Mouse (Mus musculus): ENCODE results near the gene Rnf220. TPM values are rescaled to one million over a fixed set of nuclear protein-coding genes. Genes with fewer than 3 reads are reported as not detected.

Gene Rnf220
- polyA plus RNA-seq, 1 experiment from 2014 or later = 77.8 TPM

DNA sequence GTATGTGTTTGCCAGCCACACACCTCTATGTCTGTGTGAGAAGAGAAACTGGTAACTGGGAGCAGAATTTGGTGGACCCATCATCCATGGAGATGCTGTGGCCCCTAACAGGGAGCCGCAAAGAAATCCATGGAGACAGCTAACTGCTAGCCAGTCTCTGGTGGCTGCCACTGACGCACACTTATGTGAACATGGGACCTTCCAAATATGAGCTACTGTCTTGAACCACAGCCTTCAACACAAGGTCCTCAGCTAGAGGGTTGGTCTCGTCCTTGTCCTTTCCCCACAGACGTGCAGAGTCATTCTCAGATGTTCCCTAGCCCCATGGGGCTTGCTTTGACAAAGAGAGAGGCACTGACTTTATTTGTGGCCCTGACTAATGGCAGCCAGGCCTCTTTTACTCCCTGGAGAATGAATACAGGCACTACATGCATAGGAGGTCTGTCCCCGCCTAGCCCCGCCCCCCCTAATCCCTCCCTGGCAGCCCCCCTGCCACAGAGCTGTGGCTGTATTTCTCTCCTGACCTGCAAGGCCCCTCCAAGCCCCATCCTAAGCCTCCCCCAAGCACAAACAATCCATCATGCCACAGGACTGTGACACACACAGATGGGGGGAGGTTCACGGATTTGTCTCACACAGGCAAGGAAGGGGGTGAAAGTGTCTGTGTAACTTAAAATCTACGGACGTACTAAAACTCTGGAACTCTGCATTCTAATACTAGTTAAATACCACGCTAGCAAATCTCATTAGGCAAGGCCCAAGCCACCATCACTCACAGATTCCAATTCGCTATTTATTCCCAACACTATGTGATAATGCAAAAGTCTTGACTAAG lies 16.0 kb downstream of the Rnf220 start:
- Histone ChIP-seq H3K27ac (no peak overlapping the region), H3K4me3 (ENCODE audit: inconsistent target) (no peak overlapping the region), H3K79me2 (ENCODE audit: inconsistent target) (no peaks in the 10 kb centered on the region), H3K36me3 (ENCODE audit: inconsistent target) (no peaks in the 10 kb centered on the region)
- WGBS (ENCODE audit: missing documents) = 69% methylated on average over 11 of the region's 11 CpGs

DNA sequence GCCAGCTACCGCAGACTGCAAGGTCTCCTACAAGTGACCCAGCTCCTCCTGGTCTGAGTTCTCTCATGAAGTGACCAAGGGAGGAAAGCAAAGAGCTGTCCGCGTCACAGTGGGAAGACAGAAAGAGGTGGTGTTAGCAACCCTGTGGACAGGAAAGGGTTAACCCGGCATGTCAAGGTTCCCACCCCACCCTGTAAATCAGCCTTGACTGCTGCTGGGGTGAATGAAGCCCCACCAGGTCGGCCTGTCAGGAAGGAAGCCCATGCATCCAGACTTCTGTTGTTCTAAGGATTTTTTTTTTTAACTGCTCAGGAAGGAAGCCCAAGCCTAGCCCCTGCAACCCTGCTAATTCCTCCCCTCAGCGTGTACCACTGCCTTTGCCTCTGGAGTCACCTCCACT lies 16.9 kb downstream of the Rnf220 start:
- 30% methylated on average over 5 of the region's 6 CpGs for WGBS (ENCODE audit: missing documents)
- Histone ChIP-seq H3K4me3 (ENCODE audit: inconsistent target) (no peak overlapping the region), H3K36me3 (ENCODE audit: inconsistent target) (no peaks in the 10 kb centered on the region), H3K27ac (no peak overlapping the region), H3K79me2 (ENCODE audit: inconsistent target) (no peaks in the 10 kb centered on the region)

DNA sequence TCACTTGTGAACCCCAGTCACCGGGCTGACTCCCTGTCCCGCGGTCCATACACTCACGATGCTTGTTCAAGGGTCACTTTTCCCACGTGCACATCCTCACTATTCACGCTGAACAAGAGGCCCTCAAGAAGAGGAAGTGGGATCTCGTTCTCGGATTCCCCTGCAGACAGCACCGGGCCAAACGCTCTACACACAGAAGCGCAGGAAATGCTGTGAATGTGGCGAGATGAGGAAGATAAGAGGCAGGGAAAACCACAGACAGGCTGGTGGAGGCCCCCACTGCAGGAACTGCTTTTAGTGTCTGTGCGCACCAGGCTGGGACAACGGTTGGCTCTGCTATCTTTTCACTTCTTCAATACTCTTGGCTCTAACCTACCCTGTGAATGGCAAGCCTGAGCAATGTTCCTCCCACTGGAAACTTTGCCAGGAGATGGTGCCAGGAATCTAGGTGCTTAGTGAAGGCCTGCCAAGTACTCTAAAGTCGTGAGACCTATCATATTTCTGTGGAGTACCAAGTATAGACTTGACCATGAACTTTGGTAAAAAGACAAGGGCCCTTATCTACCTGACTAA lies 18.7 kb downstream of the Rnf220 start:
- H3K27ac ChIP-seq = no peak overlapping the region
- H3K4me3 ChIP-seq (ENCODE audit: inconsistent target) = no peak overlapping the region
- WGBS (ENCODE audit: missing documents) = 2% methylated on average over 15 of the region's 15 CpGs
- H3K36me3 ChIP-seq (ENCODE audit: inconsistent target) = no peaks in the 10 kb centered on the region
- H3K79me2 ChIP-seq (ENCODE audit: inconsistent target) = no peaks in the 10 kb centered on the region

DNA sequence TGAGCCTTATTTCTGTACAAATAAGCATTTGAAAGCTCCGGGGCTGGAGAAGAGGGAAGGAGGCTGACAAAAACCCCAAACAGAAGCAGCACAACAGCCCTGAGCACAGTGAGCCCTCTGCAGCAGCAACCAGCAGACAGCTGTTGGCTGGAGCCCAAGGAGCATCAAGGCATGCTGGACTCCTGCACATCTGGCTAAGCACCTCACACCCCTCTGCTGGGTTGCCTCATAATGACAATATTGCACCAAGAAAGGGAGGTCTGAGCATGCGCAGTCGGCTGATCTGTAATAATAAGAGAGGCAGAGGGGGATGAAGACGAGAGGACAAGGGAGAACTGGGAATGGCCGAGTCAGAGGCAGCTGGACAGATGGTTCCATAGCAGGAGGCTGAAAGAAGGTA lies 19.5 kb downstream of the Rnf220 start:
- Histone ChIP-seq H3K27ac (no peak overlapping the region), H3K36me3 (ENCODE audit: inconsistent target) (no peaks in the 10 kb centered on the region), H3K4me3 (ENCODE audit: inconsistent target) (no peak overlapping the region), H3K79me2 (ENCODE audit: inconsistent target) (no peaks in the 10 kb centered on the region)
- 17% methylated on average over 5 of the region's 5 CpGs for WGBS (ENCODE audit: missing documents)

DNA sequence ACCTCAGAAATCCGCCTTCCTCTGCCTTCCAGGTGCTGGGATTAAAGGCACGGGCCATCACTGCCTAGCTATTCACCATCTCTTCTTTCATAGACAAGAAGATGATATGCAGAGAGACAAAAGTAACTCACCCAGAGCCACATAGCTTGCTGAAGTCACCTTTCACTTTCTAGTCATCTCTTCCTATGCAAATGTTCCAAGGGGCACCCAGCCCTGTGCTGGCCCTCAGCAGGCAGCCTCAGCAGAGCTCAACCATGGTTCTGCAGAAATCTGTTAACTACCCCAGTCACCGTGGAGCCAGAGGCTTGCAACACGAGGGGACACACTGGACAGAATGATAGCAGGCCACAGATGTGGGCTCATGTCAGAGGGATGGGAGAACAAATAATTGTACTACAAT lies 20.1 kb downstream of the Rnf220 start:
- Histone ChIP-seq H3K36me3 (ENCODE audit: inconsistent target) (no peaks in the 10 kb centered on the region), H3K79me2 (ENCODE audit: inconsistent target) (no peaks in the 10 kb centered on the region), H3K27ac (no peak overlapping the region), H3K4me3 (ENCODE audit: inconsistent target) (no peak overlapping the region)
- 55% methylated on average over 4 of the region's 4 CpGs for WGBS (ENCODE audit: missing documents)

DNA sequence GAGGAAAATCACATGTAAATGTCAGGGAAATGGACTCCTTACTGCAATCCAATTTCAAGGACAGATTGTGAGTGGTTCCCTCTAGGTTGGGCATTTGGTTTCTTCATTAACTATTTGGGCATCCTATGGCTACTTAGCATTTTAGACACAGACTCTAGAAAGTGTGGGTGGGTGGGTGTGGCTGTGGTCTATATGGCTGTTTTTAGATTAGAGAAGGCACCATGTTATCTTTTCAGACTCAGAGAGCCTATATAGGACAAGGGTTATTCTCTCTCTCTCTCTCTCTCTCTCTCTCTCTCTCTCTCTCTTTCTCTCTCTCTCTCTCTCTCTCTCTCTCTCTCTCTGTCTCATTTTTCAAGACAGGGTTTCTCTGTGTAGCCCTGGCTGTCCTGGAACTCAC lies 20.5 kb downstream of the Rnf220 start:
- no peak overlapping the region for H3K4me3 ChIP-seq (ENCODE audit: inconsistent target)
- H3K27ac ChIP-seq = no peak overlapping the region
- no peaks in the 10 kb centered on the region for H3K36me3 ChIP-seq (ENCODE audit: inconsistent target)
- no peaks in the 10 kb centered on the region for H3K79me2 ChIP-seq (ENCODE audit: inconsistent target)

DNA sequence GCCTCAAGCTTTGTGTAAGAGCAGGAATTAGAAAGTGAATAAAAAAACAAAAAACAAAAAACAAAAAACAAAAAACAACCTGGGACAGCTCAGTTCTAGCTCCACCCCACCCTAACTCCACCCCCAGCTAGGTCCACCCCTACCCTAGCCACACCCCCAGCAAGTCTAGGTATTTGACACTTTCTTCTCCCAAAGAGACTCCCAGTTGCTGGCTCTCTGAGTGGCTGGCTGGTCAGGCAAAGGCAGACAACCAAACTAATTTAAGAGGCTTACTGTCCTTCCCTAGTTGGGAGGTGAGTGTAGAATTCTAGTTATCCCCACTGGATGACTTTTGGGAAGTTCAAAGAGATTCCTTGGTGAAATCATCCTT lies 22.9 kb downstream of the Rnf220 start:
- H3K36me3 ChIP-seq (ENCODE audit: inconsistent target) = no peaks in the 10 kb centered on the region
- H3K27ac ChIP-seq = no peak overlapping the region
- no peaks in the 10 kb centered on the region for H3K79me2 ChIP-seq (ENCODE audit: inconsistent target)
- H3K4me3 ChIP-seq (ENCODE audit: inconsistent target) = no peak overlapping the region

DNA sequence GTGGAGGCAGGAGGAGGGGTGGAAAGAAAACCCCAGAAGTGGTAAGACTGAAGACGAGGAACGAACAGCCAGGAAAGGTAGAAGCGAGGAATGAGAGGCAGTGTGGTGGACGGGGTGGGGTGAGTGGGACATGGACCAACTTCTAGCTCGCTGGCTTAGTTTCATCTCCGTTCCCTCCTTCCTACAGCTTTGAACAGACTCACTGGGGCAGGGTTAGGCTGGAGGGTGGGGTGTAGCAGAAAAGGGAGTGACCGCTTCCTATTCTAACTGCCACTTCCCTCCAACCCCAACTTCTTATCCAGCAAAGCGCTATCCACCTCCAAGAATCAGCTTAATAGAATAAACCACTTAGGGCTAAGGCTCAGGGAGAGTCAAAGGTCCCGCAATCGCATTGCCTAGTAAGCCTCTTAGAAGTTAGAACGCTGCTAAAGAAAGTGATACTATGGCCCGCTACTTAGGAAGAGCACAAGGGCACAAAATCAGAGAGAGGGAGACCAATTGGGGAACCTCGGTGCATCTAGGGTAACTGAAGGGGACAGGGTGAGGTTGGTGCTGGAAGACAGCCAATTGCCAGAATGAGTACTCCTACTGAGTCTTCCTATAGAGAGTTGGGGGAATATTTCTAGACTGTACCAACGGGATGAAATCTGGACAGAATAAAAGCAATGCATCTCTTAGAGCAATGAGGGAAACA lies 23.4 kb downstream of the Rnf220 start:
- Histone ChIP-seq H3K36me3 (ENCODE audit: inconsistent target) (no peaks in the 10 kb centered on the region), H3K27ac (no peak overlapping the region), H3K4me3 (ENCODE audit: inconsistent target) (peak overlapping the region; percentile 7; the same call in 1 of the 2 replicates), H3K79me2 (ENCODE audit: inconsistent target) (no peaks in the 10 kb centered on the region)
- WGBS (ENCODE audit: missing documents) = 4% methylated on average over 14 of the region's 14 CpGs

DNA sequence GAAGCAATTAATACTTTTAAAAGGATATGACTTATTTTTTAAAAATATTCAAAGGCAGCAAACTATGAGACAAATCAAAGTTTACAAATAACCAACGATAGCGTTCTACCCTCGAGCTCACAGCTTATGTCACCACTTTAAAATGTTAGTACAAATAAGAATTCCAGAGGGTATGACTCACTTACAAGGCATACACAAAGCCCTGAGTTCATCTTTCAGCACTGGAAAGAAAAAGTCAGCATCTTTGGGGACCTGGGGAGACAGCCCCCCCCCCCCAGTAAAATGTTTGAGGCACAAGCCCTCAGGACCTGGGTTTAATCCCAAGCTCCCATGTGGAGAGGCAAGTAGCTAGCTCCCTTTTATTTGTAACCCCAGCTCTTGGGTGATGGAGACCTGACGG lies 27.4 kb downstream of the Rnf220 start:
- no peaks in the 10 kb centered on the region for H3K79me2 ChIP-seq (ENCODE audit: inconsistent target)
- 90% methylated on average over 4 of the region's 4 CpGs for WGBS (ENCODE audit: missing documents)
- no peak overlapping the region for H3K27ac ChIP-seq
- H3K4me3 ChIP-seq (ENCODE audit: inconsistent target) = no peak overlapping the region
- H3K36me3 ChIP-seq (ENCODE audit: inconsistent target) = no peaks in the 10 kb centered on the region

DNA sequence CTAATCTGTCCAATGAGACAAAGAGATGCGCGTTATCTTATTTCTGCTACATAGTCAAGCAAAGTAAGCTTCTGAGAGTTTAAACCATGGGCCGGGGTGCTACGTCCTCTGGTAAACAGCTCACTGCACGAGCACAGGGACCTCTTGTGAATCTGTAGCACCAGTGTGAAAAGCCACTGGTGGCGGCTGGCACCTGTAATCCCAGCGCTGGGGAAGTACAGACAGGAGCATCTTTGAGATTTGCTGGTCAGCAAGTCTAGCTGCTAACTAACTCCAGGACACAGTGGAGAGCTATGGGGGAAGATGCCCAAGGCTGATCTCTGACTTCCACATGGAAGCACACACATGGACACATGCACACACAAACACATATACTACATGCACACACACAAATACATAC lies 28.9 kb downstream of the Rnf220 start:
- H3K27ac ChIP-seq = no peak overlapping the region
- no peaks in the 10 kb centered on the region for H3K79me2 ChIP-seq (ENCODE audit: inconsistent target)
- WGBS (ENCODE audit: missing documents) = 91% methylated on average over 7 of the region's 7 CpGs
- no peaks in the 10 kb centered on the region for H3K36me3 ChIP-seq (ENCODE audit: inconsistent target)
- no peak overlapping the region for H3K4me3 ChIP-seq (ENCODE audit: inconsistent target)

DNA sequence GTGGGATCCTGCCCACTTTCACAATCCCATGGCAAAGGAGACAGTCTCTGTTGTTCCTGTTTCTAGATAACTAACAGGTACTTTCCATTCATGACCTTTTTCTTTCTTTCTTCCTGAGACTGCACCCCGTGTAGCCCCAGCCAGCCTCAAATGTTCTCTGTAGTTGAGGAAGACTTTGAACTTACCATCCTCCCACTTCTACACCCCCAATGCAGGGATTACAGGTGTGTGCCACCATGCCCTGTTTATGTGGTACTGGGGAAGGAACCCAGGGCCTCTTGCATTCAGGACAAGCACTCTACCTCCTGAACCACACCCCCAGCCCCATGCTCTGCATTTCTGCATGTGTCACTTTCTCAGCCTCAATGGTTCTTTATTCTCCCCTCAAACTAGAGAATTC lies 47.7 kb downstream of the Rnf220 start:
- H3K27ac ChIP-seq = no peak overlapping the region
- WGBS (ENCODE audit: missing documents) = 64% methylated on average over 1 of the region's 1 CpGs
- H3K79me2 ChIP-seq (ENCODE audit: inconsistent target) = no peaks in the 10 kb centered on the region
- H3K4me3 ChIP-seq (ENCODE audit: inconsistent target) = no peak overlapping the region
- no peaks in the 10 kb centered on the region for H3K36me3 ChIP-seq (ENCODE audit: inconsistent target)

DNA sequence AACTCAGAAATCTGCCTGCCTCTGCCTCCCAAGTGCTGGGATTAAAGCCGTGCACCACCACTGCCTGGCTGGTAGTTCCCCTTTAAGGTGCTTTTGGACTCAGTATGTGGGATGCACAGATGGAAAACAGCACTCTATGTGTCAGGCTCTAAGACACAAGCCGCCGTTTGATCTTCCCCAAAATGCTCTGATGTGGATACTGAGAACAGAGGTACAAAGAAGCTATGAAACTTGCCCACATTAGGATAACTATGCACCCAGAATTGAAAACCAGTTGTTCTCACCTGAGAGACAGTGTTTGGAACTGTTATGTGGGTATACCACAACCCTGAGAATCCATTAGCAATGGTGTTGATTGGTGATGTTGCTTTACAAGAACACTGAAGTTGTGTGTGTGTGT lies 48.9 kb downstream of the Rnf220 start:
- Histone ChIP-seq H3K36me3 (ENCODE audit: inconsistent target) (no peaks in the 10 kb centered on the region), H3K4me3 (ENCODE audit: inconsistent target) (no peak overlapping the region), H3K79me2 (ENCODE audit: inconsistent target) (no peaks in the 10 kb centered on the region), H3K27ac (no peak overlapping the region)
- WGBS (ENCODE audit: missing documents) = 88% methylated on average over 3 of the region's 3 CpGs

DNA sequence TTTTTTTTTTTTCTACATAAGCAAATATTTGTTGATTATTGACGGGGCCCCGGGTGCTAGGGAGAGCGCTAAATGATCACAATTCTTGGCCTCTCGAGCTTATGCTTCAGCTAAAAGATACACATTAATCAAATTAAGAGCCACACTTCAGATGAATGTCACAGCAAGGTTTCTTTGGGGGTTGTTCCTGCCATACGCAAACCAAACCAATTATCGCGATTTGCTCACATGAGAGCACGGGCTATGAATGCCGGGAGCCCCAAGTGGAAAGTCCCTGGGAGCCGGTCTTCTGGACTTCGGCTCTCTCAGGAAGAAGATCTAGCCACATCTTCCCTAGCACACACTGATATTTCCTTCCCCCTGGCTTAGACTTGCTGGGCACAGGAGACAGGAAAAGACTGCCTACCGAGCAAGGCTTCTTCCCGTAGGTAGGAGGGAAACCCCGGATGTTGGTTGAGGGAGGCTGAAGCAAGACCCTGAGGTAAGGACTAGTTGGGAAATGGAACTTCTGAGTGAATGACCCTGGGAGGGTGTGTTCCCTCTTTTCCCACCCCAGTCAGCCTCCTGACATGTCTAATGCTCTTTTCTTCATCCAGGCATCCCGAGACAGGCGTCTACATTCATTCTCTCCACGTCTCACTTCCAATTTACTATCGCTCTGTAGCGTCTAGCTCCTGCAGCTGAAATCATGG lies 51.2 kb downstream of the Rnf220 start:
- no peak overlapping the region for H3K27ac ChIP-seq
- no peak overlapping the region for H3K4me3 ChIP-seq (ENCODE audit: inconsistent target)
- no peaks in the 10 kb centered on the region for H3K79me2 ChIP-seq (ENCODE audit: inconsistent target)
- H3K36me3 ChIP-seq (ENCODE audit: inconsistent target) = no peaks in the 10 kb centered on the region
- WGBS (ENCODE audit: missing documents) = 67% methylated on average over 19 of the region's 19 CpGs

DNA sequence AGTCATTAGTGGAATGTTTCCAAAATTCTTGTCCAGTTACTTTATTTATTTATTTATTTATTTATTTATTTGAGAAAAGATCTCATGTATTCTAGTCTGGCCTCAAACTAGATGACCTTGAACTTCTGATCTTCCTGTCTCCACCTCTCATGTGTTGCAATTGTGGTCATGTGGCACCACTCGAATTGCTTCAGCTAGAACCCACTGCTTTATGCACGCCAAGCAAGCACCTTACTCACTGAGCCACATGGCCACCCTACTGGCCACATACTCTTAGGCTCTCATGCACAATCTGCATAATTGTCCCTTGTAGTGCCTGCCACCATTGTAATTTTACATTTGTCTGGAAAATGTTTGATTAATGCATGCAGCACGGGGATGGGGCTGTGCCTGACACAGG lies 57.9 kb downstream of the Rnf220 start:
- Histone ChIP-seq H3K36me3 (ENCODE audit: inconsistent target) (no peaks in the 10 kb centered on the region), H3K4me3 (ENCODE audit: inconsistent target) (no peak overlapping the region), H3K27ac (no peak overlapping the region), H3K79me2 (ENCODE audit: inconsistent target) (no peaks in the 10 kb centered on the region)
- 45% methylated on average over 3 of the region's 3 CpGs for WGBS (ENCODE audit: missing documents)

DNA sequence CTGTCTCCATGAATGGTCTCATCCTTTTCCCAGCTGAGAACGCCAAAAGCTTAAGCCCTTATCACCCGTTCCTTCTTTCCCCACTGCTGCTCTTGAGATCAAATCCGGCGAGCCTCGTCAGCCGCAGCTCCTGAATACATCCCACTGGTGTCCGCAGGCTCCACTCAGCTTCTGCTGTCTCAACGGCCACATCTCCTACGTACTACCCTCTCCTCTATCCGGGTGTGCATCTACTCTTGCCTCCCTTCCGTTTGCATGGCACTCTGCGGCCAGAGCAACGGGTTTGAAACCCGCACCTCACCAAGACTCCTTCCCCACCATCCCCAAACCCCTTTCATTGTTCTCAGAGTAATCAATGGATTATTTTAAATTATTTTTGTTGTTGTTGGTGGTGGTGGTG lies 58.8 kb downstream of the Rnf220 start:
- no peak overlapping the region for H3K4me3 ChIP-seq (ENCODE audit: inconsistent target)
- 97% methylated on average over 14 of the region's 14 CpGs for WGBS (ENCODE audit: missing documents)
- H3K36me3 ChIP-seq (ENCODE audit: inconsistent target) = no peaks in the 10 kb centered on the region
- H3K79me2 ChIP-seq (ENCODE audit: inconsistent target) = no peaks in the 10 kb centered on the region
- H3K27ac ChIP-seq = no peak overlapping the region

Data from macrophage (primary cell).